Mouse (Mus musculus): ENCODE measurements around the gene Nup50.

- TF ChIP-seq CTCF (IDR thresholded peaks at IDR 0.05; ENCODE audit: low read depth) (no peak), EP300 (IDR thresholded peaks at IDR 0.05; ENCODE audit: low read depth) (no peak)
Measured at GRCm38 (mm10) chr15:84923508-84924181, 434 bp downstream of the Nup50 start.
